Mouse (Mus musculus): Measurements from ENCODE around the gene Med25. TPM values are rescaled to one million over a fixed set of nuclear protein-coding genes. Genes with fewer than 3 reads are reported as not detected.

Gene Med25
- 10 to 100 TPM; 76.9 to 81.1 TPM for total RNA-seq (2021)

DNA sequence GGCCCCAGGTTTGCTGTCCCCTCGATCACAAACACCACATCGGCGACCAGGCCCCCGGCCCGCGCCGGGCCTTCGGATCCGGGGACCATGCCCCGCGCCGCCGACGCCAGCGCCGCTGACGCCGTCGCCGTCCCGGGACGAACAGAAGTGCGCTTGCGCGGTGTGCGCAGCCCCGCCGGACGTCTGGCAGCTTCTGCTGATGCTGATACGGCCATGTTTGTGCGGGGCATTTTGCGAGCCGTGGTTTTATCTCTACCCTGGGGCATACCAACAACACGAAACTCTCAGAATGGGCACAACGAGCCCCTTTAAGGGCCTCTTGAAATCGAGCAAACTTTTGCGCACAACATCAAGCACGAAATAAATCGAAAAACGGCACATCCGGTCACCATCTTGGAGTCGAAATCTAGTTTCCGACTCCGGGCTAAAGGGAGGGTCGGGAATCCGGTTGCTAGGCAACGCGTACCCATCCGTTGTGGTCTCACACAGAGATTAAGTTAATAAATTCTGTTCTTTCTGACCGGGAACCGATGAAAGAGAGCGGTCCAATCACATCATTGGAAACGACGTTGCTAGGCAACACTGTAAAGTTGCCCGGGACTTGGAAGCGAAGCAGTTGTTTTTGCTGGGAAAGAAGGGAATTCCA lies at the start of gene Med25:
TSS of gene Med25 (minus strand) at position 437 of the 646 bp plus-strand sequence.
- intact Hi-C loops (cut with DNase I): no loop called here
- peak; percentile 84 to 93 for DNase-seq

GRCm38 (mm10) chr7:44938680-44939079 lies 46.2 kb upstream of the Med25 start:
- no peak for DNase-seq
- intact Hi-C loops (cut with DNase I): no loop called here

- peak; percentile 97 for DNase-seq
- intact Hi-C loops (cut with DNase I): loop anchor here (1.0 kb wide), 1 partner anchor 23 kb away; no protein-coding TSS in a partner anchor
These were observed 37.0 kb upstream of the Med25 start, which contains the start of gene Ap2a1 for GRCm38 (mm10) chr7:44929204-44930151. Ap2a1 (minus strand) TSS chr7:44929496.

- DNase-seq: no peak
- intact Hi-C loops (cut with DNase I): no loop called here
These were observed 36.1 kb upstream of the Med25 start for GRCm38 (mm10) chr7:44928570-44928969.

- intact Hi-C loops (cut with DNase I): no loop called here
- no peak for DNase-seq
These were observed 33.0 kb upstream of the Med25 start for GRCm38 (mm10) chr7:44925468-44925867.

DNA sequence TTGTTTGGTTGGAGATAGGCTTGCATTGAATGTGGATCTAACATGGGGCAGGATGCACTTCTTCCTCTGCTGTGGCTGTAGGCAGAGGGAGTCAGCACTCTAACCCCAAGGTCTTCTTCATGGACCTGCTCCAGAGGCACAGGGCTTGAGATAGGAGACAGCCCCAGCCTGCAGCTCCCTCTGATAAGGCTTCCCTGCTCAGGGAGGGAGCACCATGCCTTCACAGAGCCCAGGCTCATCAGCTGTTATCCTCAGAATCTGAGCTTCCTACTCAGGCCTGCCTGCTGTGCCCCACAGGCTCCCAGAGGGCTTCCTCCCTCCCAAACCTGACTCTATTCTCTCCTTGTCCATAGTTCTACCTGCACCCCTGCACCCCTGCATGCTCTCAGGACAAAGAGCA lies 30.0 kb upstream of the Med25 start:
- no peak for DNase-seq

DNA sequence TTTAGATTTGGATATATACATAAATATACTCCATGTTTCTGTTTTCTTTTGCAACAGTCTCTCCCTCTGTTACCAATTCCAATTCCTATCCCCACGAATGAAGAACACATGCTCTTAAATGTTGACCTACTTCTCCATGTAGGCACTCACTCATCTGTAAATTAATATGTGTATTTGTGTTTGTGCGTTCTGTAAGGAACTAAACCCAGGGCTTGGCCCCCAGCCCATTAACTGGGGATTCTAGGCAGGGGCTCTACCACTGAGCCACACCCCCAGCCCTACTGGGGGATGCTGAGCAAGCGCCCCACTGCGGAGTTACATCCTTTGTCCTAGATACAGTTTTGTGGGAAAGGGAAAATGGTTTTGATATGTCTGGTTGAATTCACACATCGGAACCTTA lies 26.6 kb upstream of the Med25 start:
- intact Hi-C loops (cut with DNase I): no loop called here

More for the DNA sequence above, 30.0 kb upstream of the Med25 start:
- intact Hi-C loops (cut with DNase I): no loop called here

GRCm38 (mm10) chr7:44918219-44918618 lies 25.7 kb upstream of the Med25 start:
- intact Hi-C loops (cut with DNase I): no loop called here
- DNase-seq: no peak

More for the DNA sequence above, 26.6 kb upstream of the Med25 start:
- no peak for DNase-seq

DNA sequence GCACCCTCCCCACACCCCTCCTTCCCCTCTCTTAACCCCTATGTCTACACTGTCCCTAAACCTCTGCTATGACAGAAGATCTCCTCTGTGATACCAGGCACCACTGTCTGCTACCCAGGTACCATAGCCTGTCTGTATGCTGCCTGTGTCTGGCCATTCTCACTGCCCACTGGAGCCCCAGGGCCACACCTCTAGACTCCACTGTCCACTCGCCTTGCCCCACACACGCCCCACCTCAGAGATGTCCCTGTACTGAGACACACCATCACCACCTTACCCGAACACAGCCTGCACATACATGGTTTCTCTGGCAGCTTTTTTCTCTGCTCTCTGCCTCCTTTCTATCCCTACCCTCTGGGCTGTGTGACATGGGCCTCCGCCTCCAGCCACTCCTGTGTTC lies 24.4 kb upstream of the Med25 start:
- intact Hi-C loops (cut with DNase I): no loop called here

DNA sequence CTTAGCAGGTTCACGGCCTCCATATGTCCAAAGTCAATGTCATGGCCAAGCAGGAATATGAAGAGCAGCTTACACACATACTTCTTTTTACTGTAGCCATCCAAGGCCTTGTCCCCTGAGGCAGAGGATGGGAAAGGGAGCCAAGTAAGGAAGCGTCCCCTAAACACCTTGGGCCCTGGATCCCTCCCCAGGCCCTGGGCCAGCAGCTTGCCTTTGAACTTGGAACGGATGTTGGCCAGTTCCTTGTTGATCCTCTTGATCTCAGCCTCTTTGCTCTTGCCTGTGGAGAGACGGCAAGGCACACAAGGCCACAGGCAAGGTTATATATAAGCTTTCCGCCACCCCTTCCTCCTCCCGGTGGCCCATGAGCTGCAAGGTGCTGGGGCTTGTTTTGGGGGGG lies 23.7 kb upstream of the Med25 start:
- intact Hi-C loops (cut with DNase I): no loop called here
- no peak for DNase-seq

More for the DNA sequence above, 24.4 kb upstream of the Med25 start:
- DNase-seq: no peak

GRCm38 (mm10) chr7:44915314-44915713 lies 22.8 kb upstream of the Med25 start:
- intact Hi-C loops (cut with DNase I): no loop called here
- DNase-seq: no peak

DNA sequence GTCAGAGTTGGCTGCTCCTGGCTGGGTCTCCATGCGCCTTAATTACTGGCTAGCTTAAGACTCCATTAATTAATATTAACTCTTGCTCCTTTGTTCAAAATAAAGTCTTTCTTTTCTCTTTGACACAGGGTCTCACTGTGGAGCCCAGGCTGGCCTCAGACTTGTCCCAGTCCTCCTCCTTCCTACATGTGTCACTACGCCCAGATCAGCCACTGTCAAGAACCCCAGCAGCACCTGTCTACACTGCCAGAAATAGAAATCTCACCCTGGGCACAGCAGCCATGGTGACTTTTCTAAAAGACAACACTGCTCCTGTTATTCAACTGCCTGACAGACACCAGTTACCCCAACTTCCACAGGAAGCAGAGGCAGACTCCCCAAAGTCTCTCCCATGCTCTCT lies 21.9 kb upstream of the Med25 start:
- no peak for DNase-seq
- intact Hi-C loops (cut with DNase I): no loop called here

DNA sequence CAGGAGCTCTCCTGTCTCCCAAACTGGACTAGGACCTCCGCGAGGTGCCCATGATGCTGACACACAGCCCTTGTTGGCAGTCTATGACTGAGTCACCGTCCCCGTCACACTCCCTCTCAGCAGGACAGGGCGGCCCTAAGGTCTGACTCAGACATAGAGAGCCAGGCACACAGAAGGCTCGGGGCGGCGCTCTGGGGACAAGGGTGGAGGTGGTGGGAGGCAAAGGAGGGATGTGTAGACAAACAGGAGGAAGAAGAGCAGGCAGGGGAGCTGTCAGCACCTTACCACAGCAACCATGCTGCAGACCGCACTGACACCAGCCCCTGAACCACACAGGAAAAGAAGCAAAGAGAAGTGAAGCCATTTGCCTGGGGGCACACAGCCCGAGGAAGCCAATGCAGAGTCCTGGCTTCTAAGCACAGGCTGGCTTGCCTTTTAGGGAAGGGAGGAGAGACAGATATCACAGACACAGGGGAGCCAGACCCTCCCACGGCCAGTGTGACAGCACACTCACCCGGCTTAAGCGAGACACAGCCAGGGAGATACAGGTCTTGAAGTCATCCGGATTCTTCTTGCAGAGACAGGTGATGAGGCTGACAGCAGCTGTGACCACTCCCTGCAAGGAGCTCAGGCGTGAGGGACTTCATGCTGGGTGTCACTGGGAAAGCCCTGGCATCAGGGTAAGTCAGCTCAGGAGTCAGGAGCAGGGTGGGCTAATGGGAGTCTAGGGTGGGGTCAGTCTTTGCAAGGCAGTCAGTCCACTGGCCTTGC lies 16.4 kb upstream of the Med25 start:
- intact Hi-C loops (cut with DNase I): no loop called here

DNA sequence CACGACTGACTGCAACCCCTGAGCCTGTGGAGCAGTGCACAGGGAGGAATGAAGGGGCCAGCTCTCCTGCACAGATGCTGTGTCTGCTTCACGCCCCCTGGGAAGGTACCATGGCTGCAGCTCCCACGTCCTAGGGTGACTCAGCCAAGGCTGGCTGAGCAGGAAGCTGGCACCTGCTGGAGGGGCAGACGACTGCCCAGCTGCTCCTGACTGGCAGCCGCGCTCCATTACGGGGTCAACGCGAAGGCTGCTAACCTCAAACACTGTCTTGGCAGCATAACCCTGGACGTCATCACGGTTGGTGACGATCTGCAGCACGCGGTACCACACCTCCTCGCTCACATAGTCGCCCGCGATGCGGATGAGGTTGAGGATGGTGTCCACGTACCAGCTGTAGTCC lies 12.9 kb upstream of the Med25 start:
- DNase-seq: no peak
- intact Hi-C loops (cut with DNase I): no loop called here

More for the DNA sequence above, 16.4 kb upstream of the Med25 start:
- no peak for DNase-seq

DNA sequence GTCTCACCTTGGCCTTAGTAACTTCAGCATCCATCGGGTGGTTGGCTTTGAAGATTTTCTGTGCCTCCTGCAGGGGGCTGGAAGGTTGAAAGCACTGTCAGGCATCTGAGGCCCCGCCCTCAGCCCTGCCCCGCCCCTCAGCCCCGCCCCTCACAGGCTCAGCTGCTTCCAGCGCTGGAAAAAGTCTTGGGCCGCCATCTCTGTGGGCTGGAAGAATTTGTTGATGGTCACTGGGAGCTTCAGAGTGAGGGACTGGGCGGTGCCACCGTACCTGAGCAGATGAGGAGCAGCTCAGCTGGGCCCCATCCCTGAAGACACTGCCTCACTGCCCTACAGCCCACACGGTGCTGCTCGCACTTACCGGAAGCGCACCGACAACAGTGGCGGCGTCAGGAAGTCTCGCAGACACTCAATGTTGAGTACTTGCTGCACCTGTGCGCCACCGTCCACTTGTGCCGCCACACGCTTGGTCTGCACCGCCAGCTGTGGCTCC lies 8.8 kb upstream of the Med25 start:
- DNase-seq: no peak
- intact Hi-C loops (cut with DNase I): loop anchor here (2.0 kb wide), 2 partner anchors 26 to 58 kb away; no protein-coding TSS in a partner anchor

GRCm38 (mm10) chr7:44900632-44901031 lies 8.1 kb upstream of the Med25 start:
- DNase-seq: no peak
- intact Hi-C loops (cut with DNase I): loop anchor here (2.0 kb wide), 2 partner anchors 26 to 58 kb away; no protein-coding TSS in a partner anchor

DNA sequence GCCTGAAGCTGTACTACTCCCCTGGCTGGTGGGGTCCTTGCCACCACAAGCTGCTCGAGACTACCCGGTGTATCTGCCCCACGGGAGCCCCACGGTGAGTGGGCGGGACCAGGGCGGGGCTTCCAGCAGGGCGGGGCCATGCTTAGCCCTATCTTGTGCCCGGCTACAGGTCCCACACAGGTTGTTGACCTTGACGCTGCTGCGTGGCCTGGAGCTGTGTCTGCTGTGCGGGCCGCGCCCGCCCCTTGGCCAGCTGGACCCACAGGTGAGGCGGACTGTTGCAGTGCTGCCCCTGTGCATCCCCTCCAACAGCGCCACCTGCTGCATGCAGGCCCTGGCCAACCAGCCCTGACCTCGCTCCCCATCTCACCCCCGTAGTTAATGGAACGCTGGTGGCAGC lies 6.1 kb upstream of the Med25 start:
- no peak for DNase-seq
- intact Hi-C loops (cut with DNase I): loop anchor here (5.0 kb wide), 1 partner anchor 41 kb away; the partner anchor contains the start of gene Pnkp

GRCm38 (mm10) chr7:44896499-44896898 lies 4.0 kb upstream of the Med25 start:
- DNase-seq: peak in 1 of 2 experiments; percentile 39
- intact Hi-C loops (cut with DNase I): loop anchor here (5.0 kb wide), 1 partner anchor 39 kb away; the partner anchor contains the start of gene Pnkp

- intact Hi-C loops (cut with DNase I): loop anchor here (5.0 kb wide), 1 partner anchor 39 kb away; the partner anchor contains the start of gene Pnkp
- DNase-seq: peak; percentile 88 to 90
These were observed 3.3 kb upstream of the Med25 start, which contains the start of gene Fuz for GRCm38 (mm10) chr7:44895593-44896434. Fuz (plus strand) TSS chr7:44896079.
